Mouse (Mus musculus) testis, postnatal 10 days (tissue): ENCODE data around the gene Gpr137.

Experiments used
- DNase-seq: peaks from one replicate; pipeline ENCODE4 v3.0.0; 2021; ENCODE audit warnings: low spot score

Gpr137 gene

DNA sequence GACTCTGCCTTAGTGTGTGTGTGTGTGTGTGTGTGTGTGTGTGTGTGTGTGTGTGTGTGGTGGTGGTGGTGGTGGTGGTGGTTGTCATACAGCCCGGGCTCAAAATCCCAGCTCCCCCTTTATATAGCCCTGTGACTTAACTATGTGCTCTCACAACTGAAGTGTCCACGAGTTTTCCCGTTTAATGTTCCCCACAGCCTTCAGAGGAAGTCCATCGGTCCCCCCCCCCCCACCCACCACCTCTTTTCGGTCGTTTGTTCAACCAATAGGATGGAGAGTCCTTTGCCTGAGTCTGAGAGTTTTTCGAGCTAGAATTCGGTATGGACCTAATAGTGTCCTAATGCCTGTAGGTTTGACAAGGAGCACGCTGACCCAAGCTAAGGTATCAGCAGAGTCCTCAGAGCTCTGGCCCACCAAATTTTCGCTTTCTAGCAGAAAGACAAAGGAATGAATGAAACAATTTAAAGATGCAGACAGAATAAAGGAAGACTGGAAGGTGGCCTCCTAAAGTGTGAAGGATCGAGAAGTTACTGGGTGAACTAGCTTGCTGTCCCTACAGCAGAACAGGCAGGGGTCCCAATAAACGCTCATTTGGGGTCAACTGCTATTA, 31.4 kb upstream of the Gpr137 start:
- no peak for DNase-seq

- no peak for DNase-seq
Measured at GRCm38 (mm10) chr19:6972247-6972917, 30.1 kb upstream of the Gpr137 start.

GRCm38 (mm10) chr19:6971644-6972043, 29.4 kb upstream of the Gpr137 start:
- no peak for DNase-seq

DNA sequence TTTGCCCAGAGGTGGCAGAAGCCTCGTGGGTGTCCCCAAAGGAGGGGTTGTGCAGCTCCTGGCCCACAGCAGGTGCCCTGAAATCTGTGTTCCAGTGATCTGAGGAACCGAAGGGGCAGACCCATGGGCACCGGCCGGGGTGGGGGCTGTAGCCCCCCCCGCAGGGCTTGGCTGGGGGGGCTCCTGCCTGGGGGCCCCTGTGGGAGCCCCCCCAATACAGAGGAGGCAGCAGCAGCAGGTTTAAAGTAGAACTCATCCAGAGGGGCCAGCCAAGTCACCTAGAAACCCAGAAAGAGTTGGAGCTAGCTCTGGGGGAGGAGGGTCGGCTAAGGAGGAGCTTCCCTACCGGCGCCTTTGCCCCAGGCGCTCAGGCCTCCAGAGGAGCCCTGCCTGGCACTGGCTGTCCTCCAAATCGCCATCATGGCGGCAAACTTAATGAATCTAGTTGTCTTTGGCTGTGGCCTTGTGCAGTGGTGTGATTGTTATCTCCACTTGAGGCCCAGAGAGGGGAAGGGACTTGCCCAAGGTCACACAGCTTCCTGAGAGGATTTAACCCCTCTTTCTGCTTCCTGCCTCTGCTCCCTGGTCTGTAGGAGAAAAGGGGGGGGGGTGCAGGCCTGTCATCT, 28.3 kb upstream of the Gpr137 start:
- DNase-seq: no peak

GRCm38 (mm10) chr19:6969665-6970381, 27.5 kb upstream of the Gpr137 start:
- peak; percentile 87 for DNase-seq

DNA sequence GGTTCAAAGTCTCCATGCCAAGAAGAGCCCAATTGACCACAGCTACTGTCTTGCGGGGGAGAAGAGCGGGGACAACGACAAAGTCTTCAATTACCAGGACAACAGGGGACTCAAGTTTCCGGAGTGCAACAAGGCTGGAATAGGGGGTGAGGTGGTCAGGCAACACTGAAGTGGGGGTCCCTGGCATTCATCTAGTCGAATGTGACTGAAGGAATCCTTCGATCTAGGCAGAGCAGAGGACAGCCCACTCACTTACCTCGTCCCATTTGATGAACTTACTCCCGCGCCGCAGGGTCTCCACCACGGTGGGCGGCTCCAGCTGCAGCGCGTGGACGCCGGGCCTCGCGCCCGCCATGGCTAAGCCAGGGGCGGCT, 27.0 kb upstream of the Gpr137 start:
- DNase-seq: no peak

- DNase-seq: peak; percentile 79
Measured at GRCm38 (mm10) chr19:6968491-6969271, 26.4 kb upstream of the Gpr137 start.

- DNase-seq: no peak
Measured at GRCm38 (mm10) chr19:6956461-6956860, 14.2 kb upstream of the Gpr137 start.

DNA sequence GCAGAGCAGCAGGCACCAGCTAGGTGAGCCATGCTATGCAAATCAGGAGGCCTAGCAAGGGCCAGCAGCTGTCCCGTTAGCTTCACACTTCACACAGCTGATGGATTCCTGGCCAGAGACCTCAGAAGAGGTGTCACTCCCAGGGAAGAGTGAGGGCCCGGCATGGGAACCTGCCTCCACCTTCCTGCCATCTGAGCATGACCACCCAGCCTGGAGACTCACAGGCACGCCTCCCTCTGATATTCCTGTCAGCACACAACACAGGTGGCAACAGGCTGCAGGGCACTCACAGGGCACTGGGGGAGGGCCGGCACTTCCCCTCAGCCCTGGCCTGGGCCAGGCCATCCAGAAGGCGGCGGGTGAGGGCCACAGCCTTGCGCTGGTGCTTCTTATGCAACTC, 13.1 kb upstream of the Gpr137 start:
- DNase-seq: no peak

DNA sequence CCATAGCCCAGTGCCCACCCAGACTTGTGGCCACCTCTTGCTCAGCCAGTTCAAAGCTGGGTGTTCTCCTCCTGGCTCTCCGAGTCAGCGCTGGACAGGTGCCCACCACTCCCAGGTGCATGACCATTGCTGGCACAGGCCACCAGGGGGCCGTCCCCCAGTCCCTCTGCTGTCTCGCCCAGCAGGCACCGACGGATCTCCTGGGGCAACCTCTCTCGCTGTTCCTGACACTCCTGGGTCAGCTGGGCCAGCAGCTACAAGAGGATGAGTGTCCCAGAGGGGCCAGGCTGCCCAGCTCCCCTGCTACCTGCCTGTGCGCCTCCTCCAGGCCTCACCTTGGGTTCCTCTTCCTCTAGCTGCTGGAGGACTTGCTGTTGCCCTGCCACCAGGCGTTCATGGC, 11.8 kb upstream of the Gpr137 start:
- peak; percentile 78 for DNase-seq

GRCm38 (mm10) chr19:6952712-6953037, 10.4 kb upstream of the Gpr137 start:
- DNase-seq: peak; percentile 68

DNA sequence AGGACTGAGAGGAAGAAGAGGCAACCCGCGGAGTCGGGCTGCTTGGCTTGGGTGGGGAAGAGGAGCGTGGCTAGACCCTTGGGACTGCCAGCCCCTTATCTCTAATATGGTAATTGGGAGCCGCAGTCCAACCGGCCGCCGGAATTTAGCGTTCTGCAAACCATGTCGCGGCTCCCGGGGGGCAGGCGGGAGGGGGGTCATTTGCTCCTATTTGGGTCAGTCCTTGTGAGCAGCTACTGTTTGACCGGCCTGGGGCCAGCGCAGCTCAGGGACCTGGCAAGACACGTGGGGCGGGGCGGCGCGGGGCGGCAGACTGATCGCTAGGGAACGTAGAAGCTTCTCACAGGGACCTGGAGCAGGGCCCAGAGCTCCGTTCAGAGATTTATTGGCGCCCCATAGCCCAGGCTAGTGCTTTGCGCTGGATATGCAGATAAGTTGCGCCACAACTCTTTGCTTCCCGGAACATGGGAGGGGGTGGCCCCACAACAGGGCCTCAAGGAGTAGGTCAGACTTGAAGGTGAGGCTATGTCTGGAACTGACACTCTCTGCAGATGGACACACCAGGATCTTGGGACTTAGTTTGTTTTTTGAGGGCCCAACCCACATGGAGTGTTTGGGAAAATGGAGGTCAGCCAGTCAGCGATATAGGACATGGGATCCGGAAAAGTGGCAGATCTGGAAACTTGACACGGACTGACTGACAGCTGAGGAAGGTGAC, 9.9 kb upstream of the Gpr137 start:
- DNase-seq: peak; percentile 86

- peak; percentile 91 for DNase-seq
Measured at GRCm38 (mm10) chr19:6951381-6951968, 9.2 kb upstream of the Gpr137 start.

DNA sequence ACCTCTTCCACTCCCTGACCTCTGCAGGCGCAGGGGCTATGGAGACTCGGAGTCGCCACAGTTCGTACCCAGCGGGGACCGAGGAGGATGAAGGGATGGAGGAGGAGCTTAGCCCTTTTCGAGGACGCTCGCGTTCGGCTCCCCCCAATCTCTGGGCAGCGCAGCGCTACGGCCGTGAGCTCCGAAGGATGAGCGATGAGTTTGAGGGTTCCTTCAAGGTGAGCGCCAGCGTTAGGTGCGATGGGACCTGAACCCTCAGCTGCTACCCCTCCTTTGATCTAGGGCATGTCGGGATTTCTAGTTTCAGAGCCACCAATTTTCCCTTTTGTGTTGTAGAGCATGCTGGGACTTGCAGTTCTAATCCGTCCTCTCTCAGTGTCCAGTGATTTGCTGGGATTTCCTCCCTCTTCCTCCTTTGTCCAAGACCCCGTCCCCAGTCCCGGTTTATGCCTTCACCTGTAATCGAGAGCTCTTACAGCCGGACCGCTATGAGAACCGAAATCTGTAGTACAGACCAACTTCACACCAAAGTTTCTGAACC, 8.4 kb upstream of the Gpr137 start:
- no peak for DNase-seq

DNA sequence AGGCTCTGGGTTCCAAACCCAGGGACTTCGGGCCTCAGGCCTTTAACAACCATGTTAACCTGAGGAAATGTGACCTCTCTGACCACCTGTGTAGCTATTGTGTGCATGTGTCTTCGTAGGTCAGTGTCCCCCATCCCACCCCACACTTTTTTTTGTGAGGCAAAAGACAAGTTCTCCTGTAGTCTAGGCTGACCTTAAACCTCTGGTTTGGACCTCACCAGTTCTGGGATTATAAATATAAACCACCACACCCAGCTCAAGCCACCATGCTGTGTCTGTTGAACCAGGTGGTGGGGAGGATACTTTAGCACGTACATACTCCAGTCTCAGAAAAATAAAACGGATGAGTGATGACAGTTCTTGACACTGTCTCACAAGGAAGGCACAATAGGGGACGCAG, 7.7 kb upstream of the Gpr137 start:
- no peak for DNase-seq

GRCm38 (mm10) chr19:6949532-6949931, 7.3 kb upstream of the Gpr137 start:
- no peak for DNase-seq

DNA sequence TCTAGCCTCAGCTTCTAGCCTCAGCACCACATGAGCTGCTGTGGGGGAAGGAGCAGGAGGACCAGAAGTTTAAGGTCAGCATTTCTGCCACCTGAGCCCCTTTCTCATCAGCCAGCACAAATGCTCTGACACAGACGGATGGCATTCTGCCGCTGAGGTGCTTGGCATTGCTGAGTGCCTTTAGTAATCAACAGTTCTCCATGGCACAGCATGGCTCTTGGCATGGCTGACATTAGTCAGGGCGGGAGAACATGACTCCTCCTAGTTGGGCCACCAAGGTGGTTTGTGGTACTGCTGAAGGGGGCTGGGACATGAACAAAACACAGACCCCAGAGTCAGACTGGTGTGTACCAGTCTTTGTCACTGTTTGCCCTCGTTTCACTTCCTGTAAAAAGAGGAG, 5.9 kb upstream of the Gpr137 start:
- no peak for DNase-seq

- no peak for DNase-seq
Measured at GRCm38 (mm10) chr19:6947742-6948141, 5.5 kb upstream of the Gpr137 start.

DNA sequence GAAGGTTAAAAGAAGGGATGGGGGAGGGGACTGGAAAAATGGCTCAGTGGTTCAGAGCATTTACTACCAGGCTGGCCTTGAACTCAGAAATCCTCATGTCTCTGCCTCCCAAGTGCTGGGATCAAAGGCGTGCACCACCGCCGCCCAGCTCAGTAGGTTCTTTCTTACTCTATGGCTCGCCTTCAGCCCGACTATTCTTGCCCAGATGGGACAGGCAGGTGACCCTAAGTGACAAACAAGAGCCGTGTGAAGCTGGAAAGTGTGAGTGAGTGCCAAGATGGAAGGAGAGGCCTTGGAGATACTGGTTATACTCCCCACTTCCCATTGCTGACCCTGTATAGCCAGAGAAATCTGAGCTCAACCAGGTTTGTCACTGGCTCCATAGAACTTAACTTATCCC, 1.4 kb upstream of the Gpr137 start:
- no peak for DNase-seq

GRCm38 (mm10) chr19:6942764-6943163, 484 bp upstream of the Gpr137 start:
- DNase-seq: peak; percentile 39
